Comparison of ENCODE assay signal across 12 mouse cellular contexts in genomic region chr14:55028333-55028835, GRCm38 (mm10). TPM values are rescaled to one million over a fixed set of nuclear protein-coding genes. Genes with fewer than 3 reads are reported as not detected.
DNase-seq lines count a peak whose midpoint lies in the region; ATAC-seq lines count a peak whose summit lies in the region.
"Had no signal": no experiment of that assay in that cellular context is flagged by ENCODE, and none has a peak within 500 bp of the region (broad histone marks: within the 10 kb centered on the region; RNA-seq: fewer than 3 reads in every experiment).

No protein-coding gene starts in this region.

- H3K36me3 ChIP-seq in hindbrain, embryonic 10.5 days = peaks cover 24% of the 10 kb centered on the region
- H3K36me3 ChIP-seq in midbrain, embryonic 13.5 days = peaks cover 4% of the 10 kb centered on the region; the same call in 1 of the 2 replicates

- no peaks in the 10 kb centered on the region for H3K9me3 ChIP-seq in hindbrain, embryonic 10.5 days
- no peaks in the 10 kb centered on the region for H3K9me3 ChIP-seq in midbrain, embryonic 13.5 days

- peak overlapping the region; percentile 47 for H3K4me2 ChIP-seq in midbrain, embryonic 13.5 days (replicated peaks)

- ATAC-seq in midbrain, embryonic 13.5 days = peak; percentile 78
- ATAC-seq: lung, postnatal 0 days had no signal

- peak overlapping the region; percentile 81 for H3K27ac ChIP-seq in hindbrain, embryonic 10.5 days
- H3K27ac ChIP-seq in midbrain, embryonic 13.5 days = peak overlapping the region; percentile 97

- DNase-seq in ES-CJ7 (ENCODE audit: low read depth, low spot score) = peak; percentile 60
- DNase-seq in embryo, embryonic 11 days = peak; percentile 79
- peak; percentile 42 for DNase-seq in hindbrain, embryonic 10.5 days (ENCODE audit: low spot score)
- no peak for DNase-seq in T-cell, adult 2 months (ENCODE audit: low spot score)
- no peak for DNase-seq in right cerebral cortex, postnatal 14 days
- DNase-seq in kidney, postnatal 25 days = no peak
- DNase-seq in layer of hippocampus, postnatal 10 days (ENCODE audit: low spot score in 2 of 2) = no peak
- DNase-seq: gastrocnemius, postnatal 36 days; layer of hippocampus, postnatal 36 days had no signal

- H3K9ac ChIP-seq in midbrain, embryonic 13.5 days (replicated peaks) = peak overlapping the region; percentile 49

- peaks cover 41% of the 10 kb centered on the region for H3K4me1 ChIP-seq in hindbrain, embryonic 10.5 days (replicated peaks)
- H3K4me1 ChIP-seq in midbrain, embryonic 13.5 days (replicated peaks) = peaks cover 51% of the 10 kb centered on the region

- H3K27me3 ChIP-seq in hindbrain, embryonic 10.5 days (ENCODE audit: insufficient read depth, poor library complexity, severe bottlenecking) = peaks cover 22% of the 10 kb centered on the region; the same call in 1 of the 2 replicates
- peaks cover 5% of the 10 kb centered on the region; the same call in 1 of the 2 replicates for H3K27me3 ChIP-seq in midbrain, embryonic 13.5 days

- H3K4me3 ChIP-seq in hindbrain, embryonic 10.5 days = peak overlapping the region; percentile 29
- H3K4me3 ChIP-seq in midbrain, embryonic 13.5 days (replicated peaks) = 0 out of 2 replicates have a peak overlapping the region, but pooled peaks have one; percentile 4

- 12% methylated on average over 5 of the region's 5 CpGs for WGBS in hindbrain, embryonic 10.5 days
- WGBS in midbrain, embryonic 13.5 days = 2% methylated on average over 5 of the region's 5 CpGs

RNA-seq across cellular contexts. Expression of gene Ngdn, which starts 13.1 kb away (rescaled TPM):
- polyA plus RNA-seq in hindbrain, embryonic 10.5 days (2016; fragmentation: Nextera tagmentation; extraction: Ambion mirVana) = 73.5 and 85.9 TPM in 2 replicates
- 60.4 and 62.7 TPM in 2 replicates for polyA plus RNA-seq in midbrain, embryonic 13.5 days (2015; fragmentation: Nextera tagmentation; extraction: Ambion mirVana)
- 10 to 100 TPM; 30.0 to 39.1 TPM for total RNA-seq in layer of hippocampus, postnatal 10 days (2021)

RNA-seq across cellular contexts. Expression of gene Myh7, which starts 34.0 kb away (rescaled TPM):
- polyA plus RNA-seq in hindbrain, embryonic 10.5 days (2016; fragmentation: Nextera tagmentation; extraction: Ambion mirVana) = 0.16 and 4.6 TPM in 2 replicates
- polyA plus RNA-seq in midbrain, embryonic 13.5 days (2015; fragmentation: Nextera tagmentation; extraction: Ambion mirVana) = 4.6 and 5.3 TPM in 2 replicates
- 1 to 10 TPM; 4.4 to 7.4 TPM for total RNA-seq in layer of hippocampus, postnatal 10 days (2021)

RNA-seq across cellular contexts. Expression of gene Gm17428, which starts 51.7 kb away (rescaled TPM):
- polyA plus RNA-seq in hindbrain, embryonic 10.5 days (2016; fragmentation: Nextera tagmentation; extraction: Ambion mirVana) = not detected in 2 replicates
- not detected in 2 replicates for polyA plus RNA-seq in midbrain, embryonic 13.5 days (2015; fragmentation: Nextera tagmentation; extraction: Ambion mirVana)
- total RNA-seq in layer of hippocampus, postnatal 10 days (2021) = not detected
- total RNA-seq: gastrocnemius, postnatal 36 days; layer of hippocampus, postnatal 36 days had no signal
- polyA plus RNA-seq: cortical plate, adult 2 months; lung, postnatal 0 days had no signal

Comparison
In these comparisons a context has a peak if more than half of its experiments do, and no peak if none do; other contexts are left out.
1. DNase-seq: peak in ES-CJ7 (single experiment), embryo, embryonic 11 days (single experiment) and hindbrain, embryonic 10.5 days (single experiment); none in T-cell, adult 2 months (single experiment), right cerebral cortex, postnatal 14 days (single experiment), kidney, postnatal 25 days (0 of 2) and layer of hippocampus, postnatal 10 days (0 of 2).